Mouse (Mus musculus) forebrain, postnatal 0 days (tissue): ENCODE measurements at regions not wholly inside any gene's neighbourhood (a gene's known extent, or its start where the extent isn't known, plus 50 kb on each side); places are given as distances from the start of the nearest gene placed in this dataset.

Experiments used
- ATAC-seq: fragments of 200-750 bp; cut with Nextera tagmentation; 2 replicates; pipeline ENCODE4 v1.8.0; 2017; ENCODE audit warnings: mild to moderate bottlenecking, moderate library complexity
- DNase-seq: peaks from one replicate; pipeline ENCODE4 v3.0.0-alpha.2; 2015
- H3K27ac ChIP-seq: fragments of 300-500 bp; sonication (generic); 2 replicates; pipeline ENCODE4 v1.5.1; 2014; ENCODE audit warnings: low read depth, mild to moderate bottlenecking, antibody characterized with exemption, low read length, moderate library complexity, mixed read lengths
- H3K27me3 ChIP-seq: fragments of 300-500 bp; sonication (generic); 2 replicates; pipeline ENCODE4 v1.6.1; 2014; ENCODE audit warnings: mild to moderate bottlenecking, low read length, mixed read lengths; ENCODE audit not compliant: insufficient read depth
- H3K36me3 ChIP-seq: fragments of 300-500 bp; sonication (generic); 2 replicates; pipeline ENCODE4 v1.6.1; 2014; ENCODE audit warnings: mild to moderate bottlenecking, moderate library complexity; ENCODE audit not compliant: insufficient read depth
- H3K4me1 ChIP-seq: fragments of 300-500 bp; sonication (generic); 2 replicates; pipeline ENCODE4 v1.6.1; 2014; ENCODE audit warnings: antibody characterized with exemption; ENCODE audit not compliant: insufficient read depth
- H3K4me2 ChIP-seq: fragments of 300-500 bp; sonication (generic); 2 replicates; pipeline ENCODE4 v1.6.1; 2014; ENCODE audit warnings: low read depth, mild to moderate bottlenecking, moderate library complexity
- H3K4me3 ChIP-seq: fragments of 300-500 bp; sonication (generic); 2 replicates; pipeline ENCODE4 v1.5.1; 2014; ENCODE audit warnings: low read depth, low read length, mixed read lengths
- H3K9ac ChIP-seq: fragments of 300-500 bp; sonication (generic); 2 replicates; pipeline ENCODE4 v1.6.1; 2014; ENCODE audit warnings: mild to moderate bottlenecking
- H3K9me3 ChIP-seq: fragments of 300-500 bp; sonication (generic); 2 replicates; pipeline ENCODE4 v1.6.1; 2016; ENCODE audit warnings: low read length
- CTCF ChIP-seq: sonication (generic); IDR thresholded peaks from 2 replicates; pipeline ENCODE4 v1.5.1; 2016; ENCODE audit warnings: antibody characterized with exemption, control low read depth, low read depth
- WGBS: fragments of 180-500 bp; shearing (Covaris S2); extraction: QIAGEN DNeasy Blood & Tissue Kit; methylation state at CpG from one replicate; pipeline ENCODE4 v1.1.7; 2014; 5-methylcytosine and 5-hydroxymethylcytosine counted together

GRCm38 (mm10) chr17:9967988-9968387 lies 298.5 kb upstream of the Pabpc6 start:
- DNase-seq (no peak), ATAC-seq (no peak)
- WGBS, result 48% methylated on average over 7 of the region's 7 CpGs

GRCm38 (mm10) chr17:9962893-9963436 lies 293.4 kb upstream of the Pabpc6 start:
- WGBS, result 85% methylated on average over 10 of the region's 10 CpGs
- Histone ChIP-seq H3K9me3 (no peaks in the 10 kb centered on the region), H3K36me3 (no peaks in the 10 kb centered on the region), H3K27me3 (no peaks in the 10 kb centered on the region), H3K9ac (no peak overlapping the region), H3K4me2 (no peak overlapping the region), H3K4me3 (no peak overlapping the region), H3K27ac (no peak overlapping the region), H3K4me1 (no peaks in the 10 kb centered on the region)
- DNase-seq, result no peak
- TF ChIP-seq CTCF, result no peak
- ATAC-seq, result no peak

More at GRCm38 (mm10) chr17:9967988-9968387, 298.5 kb upstream of the Pabpc6 start:
- no peaks in the 10 kb centered on the region for H3K9me3 ChIP-seq
- H3K27ac ChIP-seq, result no peak overlapping the region
- H3K4me3 ChIP-seq, result no peak overlapping the region
- H3K4me1 ChIP-seq, result no peaks in the 10 kb centered on the region
- TF ChIP-seq CTCF, result no peak
- no peaks in the 10 kb centered on the region for H3K27me3 ChIP-seq
- no peak overlapping the region for H3K4me2 ChIP-seq
- no peaks in the 10 kb centered on the region for H3K36me3 ChIP-seq
- H3K9ac ChIP-seq, result no peak overlapping the region

- ATAC-seq, result no peak
- DNase-seq, result no peak
- TF ChIP-seq CTCF, result no peak
- H3K27me3 ChIP-seq, result no peaks in the 10 kb centered on the region
- H3K4me3 ChIP-seq, result no peak overlapping the region
- no peak overlapping the region for H3K9ac ChIP-seq
- H3K4me1 ChIP-seq, result no peaks in the 10 kb centered on the region
- H3K9me3 ChIP-seq, result no peaks in the 10 kb centered on the region
- H3K36me3 ChIP-seq, result no peaks in the 10 kb centered on the region
- 80% methylated on average over 3 of the region's 3 CpGs for WGBS
- no peak overlapping the region for H3K4me2 ChIP-seq
- H3K27ac ChIP-seq, result no peak overlapping the region
Measured at GRCm38 (mm10) chr17:9948985-9949667, 279.6 kb upstream of the Pabpc6 start.

GRCm38 (mm10) chr17:9947609-9948008 lies 278.1 kb upstream of the Pabpc6 start:
- Histone ChIP-seq H3K27ac (no peak overlapping the region), H3K9ac (no peak overlapping the region), H3K4me2 (no peak overlapping the region), H3K36me3 (no peaks in the 10 kb centered on the region), H3K4me1 (no peaks in the 10 kb centered on the region), H3K27me3 (no peaks in the 10 kb centered on the region), H3K9me3 (no peaks in the 10 kb centered on the region), H3K4me3 (no peak overlapping the region)
- no peak for TF ChIP-seq CTCF
- DNase-seq, result no peak
- no peak for ATAC-seq
- WGBS, result 89% methylated on average over 7 of the region's 7 CpGs

- no peak overlapping the region for H3K27ac ChIP-seq
- no peak for TF ChIP-seq CTCF
- H3K4me1 ChIP-seq, result no peaks in the 10 kb centered on the region
- no peaks in the 10 kb centered on the region for H3K36me3 ChIP-seq
- H3K4me2 ChIP-seq, result no peak overlapping the region
- ATAC-seq, result no peak
- no peaks in the 10 kb centered on the region for H3K9me3 ChIP-seq
- WGBS, result 91% methylated on average over 8 of the region's 8 CpGs
- H3K9ac ChIP-seq, result no peak overlapping the region
- no peaks in the 10 kb centered on the region for H3K27me3 ChIP-seq
- DNase-seq, result no peak
- H3K4me3 ChIP-seq, result no peak overlapping the region
Measured at GRCm38 (mm10) chr17:9944513-9944912, 275.0 kb upstream of the Pabpc6 start.

- 92% methylated on average over 4 of the region's 4 CpGs for whole genome bisulfite sequencing
Measured at GRCm38 (mm10) chr17:9942171-9942570, 272.7 kb upstream of the Pabpc6 start.

GRCm38 (mm10) chr17:9939576-9939975 lies 270.1 kb upstream of the Pabpc6 start:
- no peak for DNase-seq
- ATAC-seq, result no peak
- Histone ChIP-seq H3K9ac (no peak overlapping the region), H3K27ac (no peak overlapping the region), H3K4me1 (no peaks in the 10 kb centered on the region), H3K27me3 (no peaks in the 10 kb centered on the region), H3K4me2 (no peak overlapping the region), H3K9me3 (no peaks in the 10 kb centered on the region), H3K36me3 (no peaks in the 10 kb centered on the region), H3K4me3 (no peak overlapping the region)
- 92% methylated on average over 6 of the region's 6 CpGs for WGBS
- no peak for TF ChIP-seq CTCF

More at GRCm38 (mm10) chr17:9942171-9942570, 272.7 kb upstream of the Pabpc6 start:
- H3K4me3 ChIP-seq, result no peak overlapping the region
- no peaks in the 10 kb centered on the region for H3K27me3 ChIP-seq
- H3K36me3 ChIP-seq, result no peaks in the 10 kb centered on the region
- H3K4me2 ChIP-seq, result no peak overlapping the region
- no peaks in the 10 kb centered on the region for H3K9me3 ChIP-seq
- no peak for DNase-seq
- no peak overlapping the region for H3K27ac ChIP-seq
- ATAC-seq, result no peak
- TF ChIP-seq CTCF, result no peak
- no peak overlapping the region for H3K9ac ChIP-seq
- H3K4me1 ChIP-seq, result no peaks in the 10 kb centered on the region
